Comparison of ENCODE assay signal across 11 mouse cellular contexts in the genomic region with DNA sequence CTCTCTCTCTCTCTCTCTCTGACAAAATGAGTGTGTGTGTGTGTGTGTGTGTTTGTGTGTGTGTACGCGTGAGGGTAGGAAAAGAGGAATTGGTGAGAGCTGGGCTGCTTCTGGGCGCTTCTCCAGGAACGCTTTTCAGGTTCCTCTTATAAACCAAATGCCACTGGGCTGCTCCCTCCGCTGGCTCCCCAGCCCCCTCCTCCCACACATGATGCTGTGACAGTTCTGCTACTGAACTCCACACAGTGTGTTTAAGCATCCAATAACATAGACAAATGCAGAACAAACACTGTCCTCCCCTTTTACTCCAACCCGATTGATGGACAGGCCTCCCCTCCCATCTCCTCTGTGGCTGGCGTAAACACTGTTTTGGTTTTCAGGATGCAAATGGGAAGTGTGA.
A peak's percentile ranks its signal among the peaks of the same experiment; 100 is the strongest.
DNase-seq lines count a peak whose midpoint lies in the region; ATAC-seq lines count a peak whose summit lies in the region.
"Had no signal": no experiment of that assay in that cellular context is flagged by ENCODE, and none has a peak within 500 bp of the region (broad histone marks: within the 10 kb centered on the region; RNA-seq: fewer than 3 reads in every experiment).

No protein-coding gene starts in this region.

- no peak overlapping the region for H3K9ac ChIP-seq in kidney, embryonic 14.5 days (ENCODE audit: low read depth, low read length)
- H3K9ac ChIP-seq: heart, embryonic 13.5 days; liver, embryonic 15.5 days had no signal

- H3K4me2 ChIP-seq in kidney, embryonic 14.5 days (replicated peaks; ENCODE audit: low read depth, low read length): no peak overlapping the region
- H3K4me2 ChIP-seq: heart, embryonic 13.5 days; liver, embryonic 15.5 days had no signal

- 24% methylated on average over 7 of the region's 7 CpGs for WGBS in kidney, embryonic 14.5 days

- DNase-seq in kidney, postnatal 4 days: peak; percentile 33 to 56
- peak; percentile 45 to 53 for DNase-seq in layer of hippocampus, postnatal 10 days (ENCODE audit: low spot score in 2 of 2)
- DNase-seq in right cerebral cortex, adult 18-20 months: peak; percentile 57
- no peak for DNase-seq in testis, postnatal 14 days (ENCODE audit: low spot score)
- DNase-seq in urinary bladder, adult 2 months (ENCODE audit: low spot score): no peak
- DNase-seq: cerebellum, postnatal 36 days had no signal

- no peaks in the 10 kb centered on the region for H3K36me3 ChIP-seq in kidney, embryonic 14.5 days (ENCODE audit: control insufficient read depth, insufficient read depth, low read length)
- H3K36me3 ChIP-seq: heart, embryonic 13.5 days; liver, embryonic 15.5 days had no signal

- H3K4me3 ChIP-seq in kidney, embryonic 14.5 days (ENCODE audit: low read length): no peak overlapping the region
- H3K4me3 ChIP-seq: heart, embryonic 13.5 days; liver, embryonic 15.5 days had no signal

- H3K27ac ChIP-seq in kidney, embryonic 14.5 days (ENCODE audit: low read depth, low read length): no peak overlapping the region
- H3K27ac ChIP-seq: heart, embryonic 13.5 days; liver, embryonic 15.5 days had no signal

- H3K4me1 ChIP-seq in kidney, embryonic 14.5 days (ENCODE audit: control insufficient read depth, insufficient read depth, low read length): no peaks in the 10 kb centered on the region
- H3K4me1 ChIP-seq: liver, embryonic 15.5 days had no signal

- H3K27me3 ChIP-seq in kidney, embryonic 14.5 days (ENCODE audit: control insufficient read depth, insufficient read depth, low read length): 0 out of 2 replicates have a peak, but pooled peaks cover 3% of the 10 kb centered on the region
- H3K27me3 ChIP-seq: heart, embryonic 13.5 days; liver, embryonic 15.5 days had no signal

- ATAC-seq in kidney, embryonic 14.5 days (ENCODE audit: low FRiP score, low TSS enrichment): no peak
- peak; percentile 50; the same call in 1 of the 2 replicates for ATAC-seq in frontal cortex, adult (ENCODE audit: low TSS enrichment)
- ATAC-seq in CD4-positive, CD25-positive, alpha-beta regulatory T cell, adult 4 months: no peak

- H3K9me3 ChIP-seq in kidney, embryonic 14.5 days (ENCODE audit: control insufficient read depth, low read length): no peaks in the 10 kb centered on the region
- H3K9me3 ChIP-seq: heart, embryonic 13.5 days; liver, embryonic 15.5 days had no signal

Comparison
In these comparisons a context has a peak if more than half of its experiments do, and no peak if none do; other contexts are left out.
1. DNase-seq: peak in kidney, postnatal 4 days (2 of 2), layer of hippocampus, postnatal 10 days (2 of 2) and right cerebral cortex, adult 18-20 months (single experiment); none in testis, postnatal 14 days (single experiment) and urinary bladder, adult 2 months (single experiment).